ENCODE assay signal across 23 mouse cellular contexts in the genomic region with DNA sequence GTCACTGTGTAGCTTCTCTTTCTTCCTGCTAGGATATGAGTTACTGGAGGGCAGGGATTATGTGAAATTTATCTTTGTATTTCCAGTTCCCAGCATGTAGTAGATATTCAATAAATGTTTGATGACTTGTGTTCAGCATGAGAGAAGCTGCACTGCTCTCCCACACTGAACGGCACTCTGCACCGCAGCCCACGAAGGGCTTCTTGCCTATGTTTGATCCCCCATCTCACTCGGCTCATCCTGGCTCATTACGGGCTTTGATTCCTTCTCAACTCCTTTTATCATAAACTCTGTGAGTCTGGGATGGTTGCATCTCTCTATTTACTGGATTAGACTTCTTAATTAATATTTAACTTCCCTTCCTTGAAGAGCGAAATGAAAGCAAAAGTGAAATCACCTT.
A peak's percentile ranks its signal among the peaks of the same experiment; 100 is the strongest.
DNase-seq lines count a peak whose midpoint lies in the region; ATAC-seq and TF ChIP-seq lines count a peak whose summit lies in the region.
"Had no signal": no experiment of that assay in that cellular context is flagged by ENCODE, and none has a peak within 500 bp of the region (broad histone marks: within the 10 kb centered on the region; RNA-seq: fewer than 3 reads in every experiment).

No protein-coding gene starts in this region.

- H3K4me3 ChIP-seq in kidney, embryonic 15.5 days (replicated peaks) = no peak overlapping the region
- H3K4me3 ChIP-seq in kidney, embryonic 14.5 days (ENCODE audit: low read length) = no peak overlapping the region
- H3K4me3 ChIP-seq in midbrain, embryonic 14.5 days (replicated peaks; ENCODE audit: low read depth, low read length) = no peak overlapping the region
- no peak overlapping the region for H3K4me3 ChIP-seq in midbrain, embryonic 11.5 days (ENCODE audit: low read depth, low read length)
- 0 out of 2 replicates have a peak overlapping the region, but pooled peaks have one; percentile 14 for H3K4me3 ChIP-seq in intestine, postnatal 0 days (ENCODE audit: low read depth, low read length)
- H3K4me3 ChIP-seq: forebrain, embryonic 13.5 days; hindbrain, embryonic 10.5 days; hindbrain, embryonic 15.5 days; limb, embryonic 12.5 days; liver, embryonic 12.5 days; midbrain, embryonic 12.5 days; stomach, embryonic 15.5 days had no signal

- no peak overlapping the region for H3K4me2 ChIP-seq in kidney, embryonic 15.5 days
- no peak overlapping the region for H3K4me2 ChIP-seq in kidney, embryonic 14.5 days (replicated peaks; ENCODE audit: low read depth, low read length)
- H3K4me2 ChIP-seq in midbrain, embryonic 14.5 days (ENCODE audit: low read length) = no peak overlapping the region
- no peak overlapping the region for H3K4me2 ChIP-seq in midbrain, embryonic 11.5 days
- peak overlapping the region; percentile 28 for H3K4me2 ChIP-seq in intestine, postnatal 0 days (replicated peaks; ENCODE audit: low read depth)
- H3K4me2 ChIP-seq: forebrain, embryonic 13.5 days; hindbrain, embryonic 15.5 days; limb, embryonic 12.5 days; liver, embryonic 12.5 days; midbrain, embryonic 12.5 days; stomach, embryonic 15.5 days had no signal

- DNase-seq in midbrain, embryonic 14.5 days = peak; percentile 54
- no peak for DNase-seq in midbrain, embryonic 11.5 days (ENCODE audit: low spot score, missing footprints)
- DNase-seq: adrenal gland, postnatal 25 days; B cell, adult 2 months; cerebellum, adult 2 months; cerebellum, postnatal 14 days; gastrocnemius, postnatal 14 days; heart, postnatal 14 days; layer of hippocampus, adult 9-11 months; liver, postnatal 0 days; lung, postnatal 36 days had no signal

- no peaks in the 10 kb centered on the region for H3K4me1 ChIP-seq in kidney, embryonic 15.5 days
- H3K4me1 ChIP-seq in kidney, embryonic 14.5 days (ENCODE audit: control insufficient read depth, insufficient read depth, low read length) = no peaks in the 10 kb centered on the region
- H3K4me1 ChIP-seq in midbrain, embryonic 14.5 days (ENCODE audit: control insufficient read depth, insufficient read depth, low read length) = no peaks in the 10 kb centered on the region
- no peaks in the 10 kb centered on the region for H3K4me1 ChIP-seq in midbrain, embryonic 11.5 days (ENCODE audit: control insufficient read depth, insufficient read depth, low read length)
- no peaks in the 10 kb centered on the region for H3K4me1 ChIP-seq in intestine, postnatal 0 days (replicated peaks; ENCODE audit: control insufficient read depth, insufficient read depth, low read length)
- H3K4me1 ChIP-seq: forebrain, embryonic 13.5 days; hindbrain, embryonic 10.5 days; hindbrain, embryonic 15.5 days; limb, embryonic 12.5 days; liver, embryonic 12.5 days; midbrain, embryonic 12.5 days; stomach, embryonic 15.5 days had no signal

- ATAC-seq in kidney, embryonic 15.5 days (replicated peaks; ENCODE audit: low FRiP score) = peak; percentile 43; the same call in 1 of the 2 replicates
- no peak for ATAC-seq in kidney, embryonic 14.5 days (ENCODE audit: low FRiP score, low TSS enrichment)
- no peak for ATAC-seq in midbrain, embryonic 14.5 days (ENCODE audit: low FRiP score, low TSS enrichment)
- no peak for ATAC-seq in midbrain, embryonic 11.5 days (ENCODE audit: low FRiP score)
- ATAC-seq in intestine, postnatal 0 days = no peak
- no peak for ATAC-seq in monocyte, adult 5-6 weeks (replicated peaks; ENCODE audit: insufficient number of reproducible peaks, low FRiP score, low TSS enrichment, poor library complexity, severe bottlenecking)
- ATAC-seq: forebrain, embryonic 13.5 days; inflammation-experienced regulatory T-cells, adult 6 months; liver, embryonic 12.5 days; liver, postnatal 0 days had no signal

- no peak for TF ChIP-seq CTCF in intestine, postnatal 0 days (IDR thresholded peaks at IDR 0.05; ENCODE audit: low read depth)

- WGBS in kidney, embryonic 15.5 days = 68% methylated on average over 6 of the region's 6 CpGs
- WGBS in kidney, embryonic 14.5 days = 69% methylated on average over 6 of the region's 6 CpGs
- 61% methylated on average over 6 of the region's 6 CpGs for WGBS in midbrain, embryonic 14.5 days
- WGBS in midbrain, embryonic 11.5 days = 90% methylated on average over 6 of the region's 6 CpGs
- WGBS in intestine, postnatal 0 days = 53% methylated on average over 6 of the region's 6 CpGs

- H3K9me3 ChIP-seq in kidney, embryonic 15.5 days (replicated peaks) = no peaks in the 10 kb centered on the region
- H3K9me3 ChIP-seq in kidney, embryonic 14.5 days (ENCODE audit: control insufficient read depth, low read length) = no peaks in the 10 kb centered on the region
- no peaks in the 10 kb centered on the region for H3K9me3 ChIP-seq in midbrain, embryonic 14.5 days (ENCODE audit: control insufficient read depth, low read length)
- H3K9me3 ChIP-seq in midbrain, embryonic 11.5 days (ENCODE audit: control insufficient read depth, low read length) = no peaks in the 10 kb centered on the region
- no peaks in the 10 kb centered on the region for H3K9me3 ChIP-seq in intestine, postnatal 0 days (ENCODE audit: control insufficient read depth)
- H3K9me3 ChIP-seq: forebrain, embryonic 13.5 days; hindbrain, embryonic 10.5 days; hindbrain, embryonic 15.5 days; limb, embryonic 12.5 days; liver, embryonic 12.5 days; midbrain, embryonic 12.5 days; stomach, embryonic 15.5 days had no signal

- H3K27me3 ChIP-seq in kidney, embryonic 15.5 days = no peaks in the 10 kb centered on the region
- no peaks in the 10 kb centered on the region for H3K27me3 ChIP-seq in kidney, embryonic 14.5 days (ENCODE audit: control insufficient read depth, insufficient read depth, low read length)
- H3K27me3 ChIP-seq in midbrain, embryonic 14.5 days (ENCODE audit: control insufficient read depth, insufficient read depth, low read length) = no peaks in the 10 kb centered on the region
- H3K27me3 ChIP-seq in midbrain, embryonic 11.5 days (ENCODE audit: control insufficient read depth, insufficient read depth, low read length) = no peaks in the 10 kb centered on the region
- H3K27me3 ChIP-seq in intestine, postnatal 0 days (replicated peaks; ENCODE audit: control insufficient read depth, insufficient read depth, low read length) = no peaks in the 10 kb centered on the region
- H3K27me3 ChIP-seq: forebrain, embryonic 13.5 days; hindbrain, embryonic 15.5 days; limb, embryonic 12.5 days; liver, embryonic 12.5 days; midbrain, embryonic 12.5 days; stomach, embryonic 15.5 days had no signal

- H3K9ac ChIP-seq in kidney, embryonic 15.5 days = no peak overlapping the region
- no peak overlapping the region for H3K9ac ChIP-seq in kidney, embryonic 14.5 days (ENCODE audit: low read depth, low read length)
- no peak overlapping the region for H3K9ac ChIP-seq in midbrain, embryonic 14.5 days (replicated peaks; ENCODE audit: low read length)
- H3K9ac ChIP-seq in midbrain, embryonic 11.5 days (ENCODE audit: low read length) = no peak overlapping the region
- no peak overlapping the region for H3K9ac ChIP-seq in intestine, postnatal 0 days (ENCODE audit: low read depth, low read length)
- H3K9ac ChIP-seq: forebrain, embryonic 13.5 days; hindbrain, embryonic 15.5 days; limb, embryonic 12.5 days; liver, embryonic 12.5 days; liver, postnatal 0 days; midbrain, embryonic 12.5 days; stomach, embryonic 15.5 days had no signal

- H3K27ac ChIP-seq in kidney, embryonic 15.5 days = no peak overlapping the region
- H3K27ac ChIP-seq in kidney, embryonic 14.5 days (ENCODE audit: low read depth, low read length) = no peak overlapping the region
- peak overlapping the region; percentile 32; the same call in 1 of the 2 replicates for H3K27ac ChIP-seq in midbrain, embryonic 14.5 days (replicated peaks; ENCODE audit: low read depth, low read length)
- no peak overlapping the region for H3K27ac ChIP-seq in midbrain, embryonic 11.5 days (ENCODE audit: low read depth, low read length)
- no peak overlapping the region for H3K27ac ChIP-seq in intestine, postnatal 0 days (ENCODE audit: low read depth, low read length)
- H3K27ac ChIP-seq: forebrain, embryonic 13.5 days; hindbrain, embryonic 10.5 days; hindbrain, embryonic 15.5 days; limb, embryonic 12.5 days; liver, embryonic 12.5 days; midbrain, embryonic 12.5 days; stomach, embryonic 15.5 days had no signal

- no peaks in the 10 kb centered on the region for H3K36me3 ChIP-seq in kidney, embryonic 15.5 days
- no peaks in the 10 kb centered on the region for H3K36me3 ChIP-seq in kidney, embryonic 14.5 days (ENCODE audit: control insufficient read depth, insufficient read depth, low read length)
- H3K36me3 ChIP-seq in midbrain, embryonic 14.5 days (ENCODE audit: control insufficient read depth, insufficient read depth, low read length) = no peaks in the 10 kb centered on the region
- H3K36me3 ChIP-seq in midbrain, embryonic 11.5 days (ENCODE audit: control insufficient read depth, insufficient read depth, low read length) = no peaks in the 10 kb centered on the region
- no peaks in the 10 kb centered on the region for H3K36me3 ChIP-seq in intestine, postnatal 0 days (ENCODE audit: control insufficient read depth, insufficient read depth)
- H3K36me3 ChIP-seq: hindbrain, embryonic 10.5 days; hindbrain, embryonic 15.5 days; limb, embryonic 12.5 days; liver, embryonic 12.5 days; midbrain, embryonic 12.5 days; stomach, embryonic 15.5 days had no signal
